Mouse (Mus musculus): ENCODE results near the gene St6galnac5. TPM values are rescaled to one million over a fixed set of nuclear protein-coding genes. Genes with fewer than 3 reads are reported as not detected.
A peak's percentile ranks its signal among the peaks of the same experiment; 100 is the strongest.

The St6galnac5 gene
- polyA plus RNA-seq, 1 experiment from 2014 or later, result 2.0 TPM

DNA sequence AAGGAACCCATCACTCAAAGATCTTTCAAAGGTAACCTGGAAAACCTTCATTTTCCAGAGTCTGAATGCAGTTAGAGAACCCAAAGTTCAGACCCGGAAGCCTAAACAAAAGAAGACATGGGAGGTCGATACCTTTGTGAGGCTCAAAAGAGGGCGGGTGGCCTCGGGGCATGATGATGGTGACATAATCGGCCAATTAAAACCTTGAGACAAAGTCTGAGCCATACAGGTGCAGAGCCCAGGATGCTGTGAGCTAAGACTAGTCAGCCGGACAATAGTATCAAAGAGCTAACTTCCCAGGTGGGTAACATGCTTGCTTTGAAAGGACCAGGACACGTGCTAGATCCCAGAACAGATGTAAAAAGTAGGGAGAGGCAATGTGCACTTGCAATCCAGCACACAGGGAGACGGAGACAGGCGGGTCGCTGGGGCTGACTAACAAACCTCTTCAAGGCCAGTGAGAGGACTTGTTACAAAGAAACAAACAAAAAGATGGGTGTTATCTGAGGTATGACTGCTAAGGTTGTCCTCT lies 52.7 kb downstream of the St6galnac5 start:
- Histone ChIP-seq H3K4me3 (replicated peaks) (no peak overlapping the region), H3K9me3 (replicated peaks) (no peaks in the 10 kb centered on the region), H3K4me2 (replicated peaks) (no peak overlapping the region), H3K4me1 (0 out of 2 replicates have a peak, but pooled peaks cover 4% of the 10 kb centered on the region), H3K9ac (no peak overlapping the region), H3K36me3 (no peaks in the 10 kb centered on the region), H3K27ac (replicated peaks) (no peak overlapping the region), H3K27me3 (no peaks in the 10 kb centered on the region)
- peak; percentile 73 for ATAC-seq (ENCODE audit: insufficient number of reproducible peaks, low FRiP score, low TSS enrichment, low read depth)
- WGBS, result 65% methylated on average over 10 of the region's 10 CpGs

DNA sequence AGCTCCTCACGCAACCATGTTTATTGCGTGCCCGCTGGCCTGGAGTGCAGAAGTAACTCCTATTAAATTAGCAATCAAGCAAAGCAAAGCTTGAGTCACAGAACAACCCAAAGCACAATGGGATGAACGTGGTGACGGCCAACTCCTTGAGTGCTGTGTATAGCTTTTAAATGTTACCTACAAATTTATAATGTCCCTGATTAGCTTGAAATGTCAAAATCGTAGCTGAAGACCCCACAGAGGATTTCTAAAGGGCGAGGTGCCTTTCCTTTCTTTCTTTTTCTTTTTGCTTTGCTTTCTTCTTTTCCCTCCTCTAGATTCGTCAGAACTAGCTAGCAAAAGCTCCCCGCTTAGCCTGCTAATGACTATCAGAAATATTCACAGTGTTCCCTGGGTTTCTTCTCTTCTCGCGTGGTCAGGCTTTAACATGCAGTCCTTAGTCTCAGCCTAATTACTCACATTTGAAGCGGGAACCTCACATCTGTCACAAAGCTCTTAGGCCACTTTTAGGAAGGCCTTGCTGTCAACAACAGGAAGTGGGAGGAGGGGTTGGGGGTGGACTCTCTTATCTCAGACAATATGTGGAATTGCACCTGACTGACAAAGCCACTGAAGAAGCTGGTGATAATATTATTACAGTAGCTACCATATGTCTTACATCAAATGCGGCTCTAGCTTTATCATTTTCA lies 53.6 kb downstream of the St6galnac5 start:
- 51% methylated on average over 13 of the region's 13 CpGs for WGBS

DNA sequence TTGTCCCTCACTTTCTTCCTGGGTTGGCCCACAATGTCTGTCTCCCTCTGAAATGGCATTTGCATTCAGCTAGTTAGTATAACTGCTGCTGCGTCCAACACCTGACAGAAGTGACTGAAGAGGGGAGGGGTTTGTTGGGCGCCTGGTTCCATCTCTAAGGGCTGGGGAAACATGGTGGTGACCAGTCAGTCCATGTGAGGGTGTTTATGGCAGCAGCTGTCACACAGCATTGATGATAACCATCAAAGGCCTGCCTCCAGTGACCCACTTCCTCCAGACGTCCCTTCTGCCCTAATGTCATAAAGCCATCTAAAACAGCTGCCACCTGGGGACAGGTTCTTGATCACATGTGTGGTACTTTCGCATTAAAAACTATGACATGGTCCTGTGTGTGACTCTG lies 55.9 kb downstream of the St6galnac5 start:
- Histone ChIP-seq H3K36me3 (no peaks in the 10 kb centered on the region), H3K4me1 (0 out of 2 replicates have a peak, but pooled peaks cover 4% of the 10 kb centered on the region), H3K27me3 (no peaks in the 10 kb centered on the region), H3K27ac (replicated peaks) (no peak overlapping the region), H3K4me3 (replicated peaks) (no peak overlapping the region), H3K4me2 (replicated peaks) (no peak overlapping the region), H3K9me3 (replicated peaks) (no peaks in the 10 kb centered on the region), H3K9ac (no peak overlapping the region)
- ATAC-seq (ENCODE audit: insufficient number of reproducible peaks, low FRiP score, low TSS enrichment, low read depth), result no peak
- WGBS, result 62% methylated on average over 4 of the region's 4 CpGs

More for the DNA sequence above, 53.6 kb downstream of the St6galnac5 start:
- H3K4me1 ChIP-seq, result 0 out of 2 replicates have a peak, but pooled peaks cover 4% of the 10 kb centered on the region
- no peak for ATAC-seq (ENCODE audit: insufficient number of reproducible peaks, low FRiP score, low TSS enrichment, low read depth)
- H3K36me3 ChIP-seq, result no peaks in the 10 kb centered on the region
- H3K4me2 ChIP-seq (replicated peaks), result no peak overlapping the region
- no peaks in the 10 kb centered on the region for H3K9me3 ChIP-seq (replicated peaks)
- H3K27ac ChIP-seq (replicated peaks), result no peak overlapping the region
- no peak overlapping the region for H3K4me3 ChIP-seq (replicated peaks)
- H3K27me3 ChIP-seq, result no peaks in the 10 kb centered on the region
- no peak overlapping the region for H3K9ac ChIP-seq

DNA sequence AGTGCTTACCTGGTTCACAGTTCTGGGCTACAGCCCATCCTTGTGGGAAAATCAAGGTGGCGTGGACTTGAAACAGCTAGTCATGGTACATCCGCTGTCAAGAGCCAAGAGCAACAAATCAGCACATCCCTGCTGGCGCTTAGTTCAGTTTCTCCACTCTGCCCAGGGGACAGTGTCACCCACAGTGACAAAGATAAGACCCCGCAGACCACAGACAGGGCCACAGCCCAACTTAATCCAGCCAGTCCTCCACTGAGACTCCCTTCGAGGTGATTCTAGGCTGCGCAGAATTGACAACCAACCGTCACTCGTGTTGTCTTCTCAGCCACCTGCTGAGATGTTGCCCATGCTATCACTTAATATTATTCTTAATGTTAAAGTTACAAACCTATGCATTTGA lies 56.7 kb downstream of the St6galnac5 start:
- Histone ChIP-seq H3K36me3 (no peaks in the 10 kb centered on the region), H3K4me3 (replicated peaks) (no peak overlapping the region), H3K27me3 (no peaks in the 10 kb centered on the region), H3K4me2 (replicated peaks) (no peak overlapping the region), H3K4me1 (0 out of 2 replicates have a peak, but pooled peaks cover 4% of the 10 kb centered on the region), H3K27ac (replicated peaks) (no peak overlapping the region), H3K9ac (no peak overlapping the region), H3K9me3 (replicated peaks) (no peaks in the 10 kb centered on the region)
- 95% methylated on average over 8 of the region's 8 CpGs for WGBS
- ATAC-seq (ENCODE audit: insufficient number of reproducible peaks, low FRiP score, low TSS enrichment, low read depth), result no peak

DNA sequence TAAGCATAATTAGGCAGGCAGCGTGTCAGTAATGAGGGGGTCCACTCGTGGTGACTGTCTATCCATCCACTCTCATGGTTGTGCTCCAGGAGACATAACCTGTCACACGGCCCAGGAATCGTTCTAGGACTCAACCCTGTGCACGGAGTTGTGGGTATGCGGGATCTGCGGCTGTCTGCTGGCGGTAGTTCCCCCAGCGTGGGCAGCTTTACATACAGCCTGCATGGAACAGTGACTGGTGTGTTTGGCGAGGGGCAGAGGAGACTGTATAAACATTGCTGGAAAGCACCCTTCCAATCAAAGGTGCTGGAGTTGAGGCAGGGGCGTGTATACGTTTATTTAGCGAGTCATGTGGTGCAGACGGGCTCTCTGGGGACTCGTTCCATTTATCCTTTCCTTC lies 58.5 kb downstream of the St6galnac5 start:
- 67% methylated on average over 15 of the region's 15 CpGs for WGBS
- Histone ChIP-seq H3K4me3 (replicated peaks) (no peak overlapping the region), H3K9me3 (replicated peaks) (no peaks in the 10 kb centered on the region), H3K4me1 (0 out of 2 replicates have a peak, but pooled peaks cover 2% of the 10 kb centered on the region), H3K27me3 (no peaks in the 10 kb centered on the region), H3K27ac (replicated peaks) (no peak overlapping the region), H3K4me2 (replicated peaks) (no peak overlapping the region), H3K36me3 (no peaks in the 10 kb centered on the region), H3K9ac (no peak overlapping the region)
- no peak for ATAC-seq (ENCODE audit: insufficient number of reproducible peaks, low FRiP score, low TSS enrichment, low read depth)

DNA sequence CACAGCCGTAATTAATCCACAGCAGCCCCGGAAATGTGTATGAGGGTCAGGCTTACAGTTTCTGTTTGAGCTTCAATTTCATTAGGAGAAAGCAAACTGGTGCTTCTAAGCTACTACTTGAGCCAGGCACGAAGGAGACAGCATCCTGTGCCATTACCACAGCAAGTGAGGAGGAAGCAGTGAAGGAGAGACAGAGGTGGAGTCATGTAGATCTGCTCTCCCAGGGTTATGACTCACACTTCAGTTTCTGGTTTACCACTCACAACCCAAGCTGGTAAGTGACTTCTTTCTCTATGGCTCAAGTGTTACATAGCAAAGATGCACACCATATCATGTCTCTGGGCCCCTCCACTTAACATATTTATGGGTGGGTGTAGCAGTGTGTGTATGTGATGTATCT lies 61.7 kb downstream of the St6galnac5 start:
- H3K4me3 ChIP-seq (replicated peaks), result no peak overlapping the region
- ATAC-seq (ENCODE audit: insufficient number of reproducible peaks, low FRiP score, low TSS enrichment, low read depth), result no peak
- no peaks in the 10 kb centered on the region for H3K4me1 ChIP-seq
- H3K27me3 ChIP-seq, result no peaks in the 10 kb centered on the region
- H3K27ac ChIP-seq (replicated peaks), result no peak overlapping the region
- 62% methylated on average over 3 of the region's 3 CpGs for WGBS
- no peak overlapping the region for H3K4me2 ChIP-seq (replicated peaks)
- H3K9ac ChIP-seq, result no peak overlapping the region
- no peaks in the 10 kb centered on the region for H3K36me3 ChIP-seq
- H3K9me3 ChIP-seq (replicated peaks), result no peaks in the 10 kb centered on the region

DNA sequence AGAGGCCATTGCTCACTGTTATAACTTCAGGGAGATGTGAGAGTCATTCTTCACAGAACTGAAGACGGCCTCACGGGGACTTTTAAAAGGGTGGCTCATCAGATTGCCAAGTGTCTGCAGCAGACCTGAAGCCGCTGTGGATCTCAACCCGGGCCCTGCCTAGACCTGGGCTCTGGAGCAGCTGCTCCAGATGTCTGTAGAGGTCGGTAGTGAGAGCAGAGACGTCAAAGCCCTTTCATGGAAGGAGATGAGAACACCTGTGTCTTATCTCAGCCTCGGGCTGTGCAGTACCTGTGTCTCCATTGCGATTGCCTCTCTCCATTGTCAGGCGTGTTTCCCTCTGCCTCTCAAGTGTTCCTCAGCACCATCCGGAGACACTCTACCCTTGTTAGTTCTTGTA lies 62.9 kb downstream of the St6galnac5 start:
- ATAC-seq (ENCODE audit: insufficient number of reproducible peaks, low FRiP score, low TSS enrichment, low read depth), result no peak
- Histone ChIP-seq H3K27me3 (no peaks in the 10 kb centered on the region), H3K27ac (replicated peaks) (no peak overlapping the region), H3K9me3 (replicated peaks) (no peaks in the 10 kb centered on the region), H3K9ac (no peak overlapping the region), H3K4me3 (replicated peaks) (no peak overlapping the region), H3K4me2 (replicated peaks) (no peak overlapping the region), H3K4me1 (no peaks in the 10 kb centered on the region), H3K36me3 (no peaks in the 10 kb centered on the region)
- WGBS, result 66% methylated on average over 10 of the region's 10 CpGs

DNA sequence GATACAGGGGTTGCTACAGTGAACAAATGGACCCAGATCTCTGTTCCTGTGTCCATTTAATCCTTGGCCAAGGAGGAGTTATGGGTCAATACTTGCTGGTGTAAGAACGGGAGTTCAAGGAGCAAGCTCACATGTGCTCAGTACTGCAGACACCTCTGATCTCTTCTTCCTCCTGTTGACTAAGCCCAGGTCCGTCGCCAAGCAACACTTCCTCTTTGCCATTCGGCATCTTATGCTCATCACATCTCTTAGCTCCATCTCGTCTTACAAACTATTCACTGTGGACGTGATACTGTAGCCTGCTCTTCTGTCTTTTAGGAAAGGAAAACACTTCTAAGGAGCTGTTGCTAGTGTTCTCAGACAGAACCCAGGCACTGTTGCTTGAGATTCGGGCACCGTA lies 64.5 kb downstream of the St6galnac5 start:
- WGBS, result 79% methylated on average over 8 of the region's 8 CpGs
- Histone ChIP-seq H3K27me3 (no peaks in the 10 kb centered on the region), H3K4me2 (replicated peaks) (no peak overlapping the region), H3K9me3 (replicated peaks) (no peaks in the 10 kb centered on the region), H3K27ac (replicated peaks) (no peak overlapping the region), H3K36me3 (no peaks in the 10 kb centered on the region), H3K4me3 (replicated peaks) (no peak overlapping the region), H3K4me1 (no peaks in the 10 kb centered on the region), H3K9ac (no peak overlapping the region)
- no peak for ATAC-seq (ENCODE audit: insufficient number of reproducible peaks, low FRiP score, low TSS enrichment, low read depth)

DNA sequence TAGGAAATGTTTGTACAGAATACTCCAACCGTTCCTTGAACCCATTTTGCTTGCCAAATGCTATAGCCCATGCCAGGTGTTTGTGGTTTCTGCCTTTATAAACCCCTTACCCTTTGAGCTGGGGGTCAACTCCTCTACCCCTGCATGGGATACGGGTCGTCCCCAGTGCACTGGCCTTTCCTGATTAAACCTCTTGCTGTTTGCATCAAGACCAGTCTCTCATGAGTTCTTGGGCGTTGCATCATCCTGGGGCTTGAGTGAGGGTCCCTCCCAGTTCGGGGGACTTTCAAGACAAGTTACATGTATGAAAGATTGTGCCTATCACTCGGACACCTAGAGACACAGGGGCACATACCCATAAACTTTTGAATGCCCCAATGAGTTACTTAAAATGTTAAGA lies 67.7 kb downstream of the St6galnac5 start:
- no peaks in the 10 kb centered on the region for H3K27me3 ChIP-seq
- no peak overlapping the region for H3K27ac ChIP-seq (replicated peaks)
- ATAC-seq (ENCODE audit: insufficient number of reproducible peaks, low FRiP score, low TSS enrichment, low read depth), result no peak
- no peak overlapping the region for H3K4me3 ChIP-seq (replicated peaks)
- no peaks in the 10 kb centered on the region for H3K9me3 ChIP-seq (replicated peaks)
- no peaks in the 10 kb centered on the region for H3K4me1 ChIP-seq
- no peak overlapping the region for H3K4me2 ChIP-seq (replicated peaks)
- no peaks in the 10 kb centered on the region for H3K36me3 ChIP-seq
- H3K9ac ChIP-seq, result no peak overlapping the region
- WGBS, result 89% methylated on average over 6 of the region's 6 CpGs

DNA sequence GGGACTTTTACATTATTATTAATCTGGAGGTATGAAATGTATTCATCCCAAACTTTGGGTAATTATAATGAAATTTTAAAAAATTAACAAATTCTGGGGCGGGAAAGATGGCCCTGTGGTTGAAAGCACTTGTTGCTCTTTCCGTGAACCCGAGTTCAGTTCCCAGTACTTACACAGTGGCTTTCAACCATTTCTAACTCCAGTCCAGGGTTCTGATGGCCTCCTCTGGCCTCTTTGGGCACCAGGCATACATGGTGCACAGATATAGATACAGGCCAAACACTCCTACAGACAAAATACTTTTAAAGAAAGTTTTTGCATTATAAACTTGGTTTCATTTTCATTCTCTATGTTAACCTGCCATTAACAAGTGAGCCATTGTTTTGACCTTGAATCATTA lies 68.4 kb downstream of the St6galnac5 start:
- ATAC-seq (ENCODE audit: insufficient number of reproducible peaks, low FRiP score, low TSS enrichment, low read depth), result no peak
- H3K9me3 ChIP-seq (replicated peaks), result no peaks in the 10 kb centered on the region
- H3K4me1 ChIP-seq, result no peaks in the 10 kb centered on the region
- H3K27me3 ChIP-seq, result no peaks in the 10 kb centered on the region
- no peak overlapping the region for H3K9ac ChIP-seq
- WGBS, result 93% methylated on average over 3 of the region's 3 CpGs
- H3K27ac ChIP-seq (replicated peaks), result no peak overlapping the region
- no peak overlapping the region for H3K4me3 ChIP-seq (replicated peaks)
- H3K4me2 ChIP-seq (replicated peaks), result no peak overlapping the region
- H3K36me3 ChIP-seq, result no peaks in the 10 kb centered on the region

DNA sequence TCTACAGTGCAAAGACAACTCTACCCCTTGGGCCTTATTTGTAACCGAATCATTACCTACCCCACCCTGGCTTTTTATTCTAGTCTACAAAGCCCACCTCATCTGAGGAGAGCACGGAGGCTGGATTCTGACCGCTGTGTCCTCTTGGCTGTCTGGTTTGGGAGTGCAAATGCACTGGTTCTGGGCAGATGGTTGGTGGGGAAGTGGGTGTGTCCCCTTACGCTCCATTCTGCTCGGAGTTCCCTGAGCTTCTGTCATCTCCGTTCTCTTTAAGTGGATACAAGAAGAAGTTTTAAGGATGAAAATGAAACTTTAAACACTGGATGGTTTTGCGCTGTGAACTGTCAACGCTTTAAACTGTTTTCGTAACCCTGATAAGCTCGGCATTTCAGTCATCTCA lies 68.9 kb downstream of the St6galnac5 start:
- Histone ChIP-seq H3K27ac (replicated peaks) (no peak overlapping the region), H3K4me1 (no peaks in the 10 kb centered on the region), H3K4me2 (replicated peaks) (no peak overlapping the region), H3K27me3 (no peaks in the 10 kb centered on the region), H3K9me3 (replicated peaks) (no peaks in the 10 kb centered on the region), H3K4me3 (replicated peaks) (no peak overlapping the region), H3K36me3 (no peaks in the 10 kb centered on the region), H3K9ac (no peak overlapping the region)
- WGBS, result 89% methylated on average over 10 of the region's 10 CpGs
- no peak for ATAC-seq (ENCODE audit: insufficient number of reproducible peaks, low FRiP score, low TSS enrichment, low read depth)

All from embryonic facial prominence, embryonic 15.5 days (tissue).